Mouse (Mus musculus): Measurements from ENCODE around the gene Top1.

The Top1 gene

GRCm38 (mm10) chr2:160645614-160646137, at the start of gene Top1:
TSS of gene Top1 (plus strand) at chr2:160645888.
- peak; percentile 99 for DNase-seq

- DNase-seq = peak; percentile 69
Observed at GRCm38 (mm10) chr2:160597582-160598281, 48.0 kb upstream of the Top1 start.

GRCm38 (mm10) chr2:160601805-160602204, 43.9 kb upstream of the Top1 start:
- no peak for DNase-seq

- no peak for DNase-seq
Observed at GRCm38 (mm10) chr2:160603154-160603933, 42.3 kb upstream of the Top1 start.

GRCm38 (mm10) chr2:160610012-160610411, 35.7 kb upstream of the Top1 start:
- DNase-seq = no peak

GRCm38 (mm10) chr2:160613186-160613919, 32.3 kb upstream of the Top1 start:
- no peak for DNase-seq

GRCm38 (mm10) chr2:160617741-160618140, 27.9 kb upstream of the Top1 start:
- DNase-seq = no peak

- no peak for DNase-seq
Observed at GRCm38 (mm10) chr2:160618619-160619220, 27.0 kb upstream of the Top1 start.

- no peak for DNase-seq
Observed at GRCm38 (mm10) chr2:160619300-160619699, 26.4 kb upstream of the Top1 start.

GRCm38 (mm10) chr2:160619831-160620230, 25.9 kb upstream of the Top1 start:
- no peak for DNase-seq

- DNase-seq = no peak
Observed at GRCm38 (mm10) chr2:160620279-160620963, 25.3 kb upstream of the Top1 start.

GRCm38 (mm10) chr2:160621001-160621448, 24.7 kb upstream of the Top1 start:
- DNase-seq = peak; percentile 56

GRCm38 (mm10) chr2:160621661-160622211, 24.0 kb upstream of the Top1 start:
- peak; percentile 68 for DNase-seq

- DNase-seq = no peak
Observed at GRCm38 (mm10) chr2:160622646-160623045, 23.0 kb upstream of the Top1 start.

GRCm38 (mm10) chr2:160623745-160624144, 21.9 kb upstream of the Top1 start:
- DNase-seq = no peak

GRCm38 (mm10) chr2:160627207-160628025, 18.3 kb upstream of the Top1 start:
- DNase-seq = no peak

GRCm38 (mm10) chr2:160628055-160628454, 17.6 kb upstream of the Top1 start:
- no peak for DNase-seq

- no peak for DNase-seq
Observed at GRCm38 (mm10) chr2:160628666-160629527, 16.8 kb upstream of the Top1 start.

- no peak for DNase-seq
Observed at GRCm38 (mm10) chr2:160629528-160629830, 16.2 kb upstream of the Top1 start.
